Mouse (Mus musculus): ENCODE measurements at regions not wholly inside any gene's neighbourhood (a gene's known extent, or its start where the extent isn't known, plus 50 kb on each side); places are given as distances from the start of the nearest gene placed in this dataset.
"Not testable (repeated sequence)": the region's sequence is repeated elsewhere in the genome, so short reads cannot be mapped to it uniquely, and the experiment has no call there.

GRCm38 (mm10) chr4:38334529-38335149 is 1115.5 kb upstream of the 1700009N14Rik start:
- DNase-seq (ENCODE audit: low read depth, low spot score) = no peak

DNA sequence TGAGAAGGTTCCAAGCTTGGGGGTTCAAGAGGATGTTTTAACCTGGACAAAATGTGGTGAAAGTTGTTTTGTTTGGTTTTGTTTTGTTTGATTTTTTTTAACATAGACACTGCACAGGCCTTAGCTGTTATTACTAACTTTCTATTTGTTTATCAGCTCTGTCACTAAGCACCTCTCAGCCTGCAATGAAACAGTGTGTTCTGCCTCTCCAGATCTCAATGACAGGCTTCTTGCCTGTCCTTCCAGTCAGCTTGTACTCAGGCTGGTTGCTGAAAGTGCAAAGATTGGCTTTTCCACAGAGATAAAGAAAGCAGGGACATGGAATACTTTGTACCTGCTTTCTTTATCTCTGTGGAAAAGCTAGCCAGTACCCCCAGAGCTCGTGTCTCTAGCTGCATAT is 1114.9 kb upstream of the 1700009N14Rik start:
- DNase-seq (ENCODE audit: low read depth, low spot score) = no peak

DNA sequence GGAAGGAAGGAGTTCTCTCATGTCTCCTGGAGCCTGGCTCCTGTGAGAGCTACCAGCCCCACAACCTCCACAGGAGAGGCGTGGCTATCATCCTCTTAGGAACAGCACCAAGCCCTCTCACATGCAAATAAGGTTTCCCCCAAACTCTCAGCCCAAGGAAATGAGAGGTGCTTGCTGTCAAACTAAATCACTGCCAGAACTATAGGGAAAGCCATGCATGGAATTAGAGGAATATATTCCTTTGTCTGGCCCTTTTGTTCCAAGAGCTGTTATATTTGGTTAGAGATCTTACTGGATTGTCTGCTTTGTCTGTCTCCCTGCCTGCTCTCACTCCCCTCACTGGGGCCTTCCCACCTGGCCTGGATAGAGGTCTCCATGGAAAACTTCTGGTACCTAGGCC is 1079.0 kb upstream of the 1700009N14Rik start:
- no peak for DNase-seq (ENCODE audit: low read depth, low spot score)

DNA sequence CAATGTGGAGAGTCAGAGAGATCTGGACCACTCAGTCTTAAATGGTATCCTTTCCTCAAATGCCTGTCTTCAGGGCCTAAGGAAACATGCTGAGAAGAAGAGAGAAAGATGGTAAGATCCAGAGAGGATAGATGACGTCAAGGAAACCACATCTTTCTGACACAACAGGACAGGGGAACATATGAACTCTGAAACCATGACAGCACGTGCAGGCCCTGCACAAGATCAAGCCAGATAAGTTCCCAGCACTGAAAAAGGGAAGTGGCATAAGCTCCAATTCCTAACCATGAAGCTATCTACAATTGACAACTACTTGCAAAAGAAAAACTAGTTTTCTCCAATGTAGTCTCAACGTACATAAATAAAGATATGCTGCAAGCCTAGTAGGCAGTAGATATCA is 1068.2 kb upstream of the 1700009N14Rik start:
- DNase-seq (ENCODE audit: low read depth, low spot score) = no peak

DNA sequence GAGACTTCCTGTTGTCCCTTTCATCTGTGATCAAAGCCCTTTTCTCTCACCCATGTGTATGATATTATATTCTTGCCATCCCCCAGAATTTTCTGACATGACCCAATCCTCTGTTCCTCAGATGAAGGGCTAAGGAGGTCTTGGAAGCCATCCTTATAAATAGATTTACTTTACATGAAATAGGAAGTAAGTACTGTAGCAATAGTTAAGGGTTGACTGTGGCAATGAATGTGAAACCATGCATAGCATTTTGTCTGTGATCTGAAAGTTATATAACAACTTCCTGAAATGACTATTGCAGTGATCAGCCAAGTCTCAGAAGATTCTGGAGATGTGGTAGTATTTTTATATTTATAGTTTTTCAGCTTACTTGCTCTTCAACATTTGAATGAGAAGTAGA is 1053.5 kb upstream of the 1700009N14Rik start:
- no peak for DNase-seq (ENCODE audit: low read depth, low spot score)

GRCm38 (mm10) chr4:38435326-38435725 is 1014.8 kb upstream of the 1700009N14Rik start:
- not testable (repeated sequence) for DNase-seq (ENCODE audit: low read depth, low spot score)

GRCm38 (mm10) chr4:38461473-38462194 is 988.5 kb upstream of the 1700009N14Rik start:
- DNase-seq (ENCODE audit: low read depth, low spot score) = peak; percentile 1

GRCm38 (mm10) chr4:38498271-38498670 is 951.8 kb upstream of the 1700009N14Rik start:
- no peak for DNase-seq (ENCODE audit: low read depth, low spot score)

- no peak for DNase-seq (ENCODE audit: low read depth, low spot score)
Measured at GRCm38 (mm10) chr4:38505875-38506274, 944.2 kb upstream of the 1700009N14Rik start.

GRCm38 (mm10) chr4:38507202-38507601 is 942.9 kb upstream of the 1700009N14Rik start:
- DNase-seq (ENCODE audit: low read depth, low spot score) = peak; percentile 20

GRCm38 (mm10) chr4:38519108-38519507 is 931.0 kb upstream of the 1700009N14Rik start:
- no peak for DNase-seq (ENCODE audit: low read depth, low spot score)
